In genomic region chr2:139589905-139590304, GRCm38 (mm10) we compare ENCODE assay signal across 8 mouse cellular contexts.
A peak's percentile ranks its signal among the peaks of the same experiment; 100 is the strongest.
DNase-seq lines count a peak whose midpoint lies in the region; ATAC-seq lines count a peak whose summit lies in the region.

No protein-coding gene starts in this region.

- H3K4me1 ChIP-seq in midbrain, embryonic 14.5 days (ENCODE audit: control insufficient read depth, insufficient read depth, low read length), result no peaks in the 10 kb centered on the region

- WGBS in midbrain, embryonic 14.5 days, result 42% methylated on average over 4 of the region's 4 CpGs

- H3K36me3 ChIP-seq in midbrain, embryonic 14.5 days (ENCODE audit: control insufficient read depth, insufficient read depth, low read length), result no peaks in the 10 kb centered on the region

- no peak overlapping the region for H3K4me3 ChIP-seq in midbrain, embryonic 14.5 days (replicated peaks; ENCODE audit: low read depth, low read length)

- H3K27me3 ChIP-seq in midbrain, embryonic 14.5 days (ENCODE audit: control insufficient read depth, insufficient read depth, low read length), result no peaks in the 10 kb centered on the region

- DNase-seq in heart, postnatal 10 days, result peak; percentile 14 to 48
- DNase-seq in heart, adult 9 months (ENCODE audit: low spot score in 2 of 2), result no peak
- DNase-seq in A20 (ENCODE audit: low read depth, low spot score), result peak; percentile 61
- peak; percentile 78 for DNase-seq in embryo, embryonic 10.5 days (ENCODE audit: low spot score)
- DNase-seq in kidney, postnatal 4 days, result peak; percentile 81 to 84
- DNase-seq in midbrain, embryonic 14.5 days, result peak; percentile 71

- no peak overlapping the region for H3K27ac ChIP-seq in midbrain, embryonic 14.5 days (replicated peaks; ENCODE audit: low read depth, low read length)

- H3K4me2 ChIP-seq in midbrain, embryonic 14.5 days (ENCODE audit: low read length), result no peak overlapping the region

- no peaks in the 10 kb centered on the region for H3K9me3 ChIP-seq in midbrain, embryonic 14.5 days (ENCODE audit: control insufficient read depth, low read length)

- no peak overlapping the region for H3K9ac ChIP-seq in midbrain, embryonic 14.5 days (replicated peaks; ENCODE audit: low read length)

- peak; percentile 29 for ATAC-seq in activated CD4-positive, CD25-positive, alpha-beta regulatory T cell, adult 4 months
- ATAC-seq in midbrain, embryonic 14.5 days (ENCODE audit: low FRiP score, low TSS enrichment), result no peak
- ATAC-seq in inflammation-experienced regulatory T-cells, adult 6 months, result no peak

- intact Hi-C loops in heart, postnatal 10 days (cut with DNase I), result loop anchor here (2.0 to 5.0 kb wide), 4 partner anchors 87 to 569 kb away; partner anchors contain the start of gene Ism1

Comparison
In these comparisons a context has a peak if more than half of its experiments do, and no peak if none do; other contexts are left out.
1. DNase-seq: peak in heart, postnatal 10 days (2 of 2), A20 (single experiment), embryo, embryonic 10.5 days (single experiment), kidney, postnatal 4 days (2 of 2) and midbrain, embryonic 14.5 days (single experiment); none in heart, adult 9 months (0 of 2).